Mouse (Mus musculus) forebrain, embryonic 10.5 days (tissue): ENCODE data around the gene Spata6. TPM values are rescaled to one million over a fixed set of nuclear protein-coding genes. Genes with fewer than 3 reads are reported as not detected.

Source experiments
- DNase-seq: peaks from one replicate; pipeline ENCODE4 v3.0.0-alpha.2; 2017; ENCODE audit warnings: low spot score; ENCODE audit errors: extremely low spot score
- H3K27ac ChIP-seq: fragments of 300-500 bp; sonication (generic); 2 replicates; pipeline ENCODE4 v1.5.1; 2016; ENCODE audit warnings: mild to moderate bottlenecking
- H3K27me3 ChIP-seq: fragments of 300-500 bp; sonication (generic); 2 replicates; pipeline ENCODE4 v1.6.1; 2016; ENCODE audit warnings: mild to moderate bottlenecking; ENCODE audit not compliant: poor library complexity, severe bottlenecking
- H3K36me3 ChIP-seq: fragments of 300-500 bp; sonication (generic); replicated peaks from 2 replicates; pipeline ENCODE4 v1.6.1; 2016; ENCODE audit warnings: mild to moderate bottlenecking, moderate library complexity
- H3K4me1 ChIP-seq: fragments of 300-500 bp; sonication (generic); 2 replicates; pipeline ENCODE4 v1.6.1; 2016
- H3K4me3 ChIP-seq: fragments of 300-500 bp; sonication (generic); 2 replicates; pipeline ENCODE4 v1.5.1; 2016; ENCODE audit warnings: mild to moderate bottlenecking, moderate library complexity
- H3K9me3 ChIP-seq: fragments of 300-500 bp; sonication (generic); 2 replicates; pipeline ENCODE4 v1.6.1; 2016; ENCODE audit warnings: mild to moderate bottlenecking, moderate library complexity
- WGBS: fragments of 180-500 bp; shearing (Covaris S2); methylation state at CpG from one replicate; pipeline ENCODE4 v1.1.7; 2016; 5-methylcytosine and 5-hydroxymethylcytosine counted together
- polyA plus RNA-seq: library from polyadenylated mRNA; unstranded; fragments of >200 nt; fragmentation: Nextera tagmentation; extraction: Ambion mirVana; gene quantifications from 2 replicates; pipeline ENCODE4 v1.2.1, GENCODE M21; 2016

Gene Spata6
- polyA plus RNA-seq, 1 experiment from 2014 or later: 30.7 TPM

- no peaks in the 10 kb centered on the region for H3K27me3 ChIP-seq
- H3K4me3 ChIP-seq: no peak overlapping the region
- no peaks in the 10 kb centered on the region for H3K36me3 ChIP-seq
- H3K4me1 ChIP-seq: no peaks in the 10 kb centered on the region
- no peaks in the 10 kb centered on the region for H3K9me3 ChIP-seq
- WGBS: 91% methylated on average over 2 of the region's 2 CpGs
- H3K27ac ChIP-seq: no peak overlapping the region
- no peak for DNase-seq
Observed at GRCm38 (mm10) chr4:111704126-111704525, 15.7 kb upstream of the Spata6 start.

- WGBS: 87% methylated on average over 3 of the region's 3 CpGs
- Histone ChIP-seq H3K4me3 (no peak overlapping the region), H3K9me3 (no peaks in the 10 kb centered on the region), H3K27ac (no peak overlapping the region), H3K4me1 (no peaks in the 10 kb centered on the region), H3K27me3 (no peaks in the 10 kb centered on the region), H3K36me3 (no peaks in the 10 kb centered on the region)
- DNase-seq: no peak
Observed at GRCm38 (mm10) chr4:111704975-111705374, 14.8 kb upstream of the Spata6 start.

- H3K27me3 ChIP-seq: no peaks in the 10 kb centered on the region
- no peaks in the 10 kb centered on the region for H3K9me3 ChIP-seq
- peaks cover 16% of the 10 kb centered on the region for H3K4me1 ChIP-seq
- no peaks in the 10 kb centered on the region; the same call in 1 of the 2 replicates for H3K36me3 ChIP-seq
- H3K27ac ChIP-seq: no peak overlapping the region
- WGBS: 75% methylated on average over 4 of the region's 4 CpGs
- no peak for DNase-seq
- peak overlapping the region; percentile 98 for H3K4me3 ChIP-seq
Observed at GRCm38 (mm10) chr4:111719296-111719695, 488 bp upstream of the Spata6 start.

GRCm38 (mm10) chr4:111720662-111721003, 849 bp downstream of the Spata6 start:
- H3K4me3 ChIP-seq: peak overlapping the region; percentile 98
- 18% methylated on average over 2 of the region's 2 CpGs for WGBS
- H3K27me3 ChIP-seq: no peaks in the 10 kb centered on the region
- H3K9me3 ChIP-seq: no peaks in the 10 kb centered on the region
- peaks cover 16% of the 10 kb centered on the region for H3K4me1 ChIP-seq
- no peak for DNase-seq
- peak overlapping the region; percentile 91 for H3K27ac ChIP-seq
- peaks cover 6% of the 10 kb centered on the region; the same call in 1 of the 2 replicates for H3K36me3 ChIP-seq

- DNase-seq: no peak
Observed at GRCm38 (mm10) chr4:111721121-111721840, 1.5 kb downstream of the Spata6 start.

GRCm38 (mm10) chr4:111737551-111737950, 17.8 kb downstream of the Spata6 start:
- Histone ChIP-seq H3K4me1 (no peaks in the 10 kb centered on the region), H3K27ac (no peak overlapping the region), H3K4me3 (no peak overlapping the region), H3K9me3 (no peaks in the 10 kb centered on the region), H3K36me3 (no peaks in the 10 kb centered on the region), H3K27me3 (no peaks in the 10 kb centered on the region)
- WGBS: 86% methylated on average over 1 of the region's 1 CpGs
- DNase-seq: no peak

More at GRCm38 (mm10) chr4:111721121-111721840, 1.5 kb downstream of the Spata6 start:
- WGBS: 32% methylated on average over 4 of the region's 4 CpGs
- H3K9me3 ChIP-seq: no peaks in the 10 kb centered on the region
- peaks cover 6% of the 10 kb centered on the region; the same call in 1 of the 2 replicates for H3K36me3 ChIP-seq
- H3K27ac ChIP-seq: peak overlapping the region; percentile 91
- peak overlapping the region; percentile 98 for H3K4me3 ChIP-seq
- no peaks in the 10 kb centered on the region for H3K27me3 ChIP-seq
- H3K4me1 ChIP-seq: peaks cover 16% of the 10 kb centered on the region

- WGBS: 27% methylated on average over 4 of the region's 4 CpGs
- no peaks in the 10 kb centered on the region for H3K36me3 ChIP-seq
- peaks cover 20% of the 10 kb centered on the region for H3K4me1 ChIP-seq
- H3K9me3 ChIP-seq: no peaks in the 10 kb centered on the region
- H3K4me3 ChIP-seq: no peak overlapping the region
- H3K27me3 ChIP-seq: no peaks in the 10 kb centered on the region; the same call in 1 of the 2 replicates
- H3K27ac ChIP-seq: no peak overlapping the region
- peak; percentile 23 for DNase-seq
Observed at GRCm38 (mm10) chr4:111780533-111780932, 60.7 kb downstream of the Spata6 start.

GRCm38 (mm10) chr4:111799892-111800291, 80.1 kb downstream of the Spata6 start:
- Histone ChIP-seq H3K4me3 (no peak overlapping the region), H3K4me1 (no peaks in the 10 kb centered on the region), H3K27me3 (no peaks in the 10 kb centered on the region), H3K9me3 (no peaks in the 10 kb centered on the region), H3K36me3 (no peaks in the 10 kb centered on the region), H3K27ac (no peak overlapping the region)
- DNase-seq: no peak
- 94% methylated on average over 3 of the region's 3 CpGs for WGBS

GRCm38 (mm10) chr4:111803164-111803563, 83.4 kb downstream of the Spata6 start:
- Histone ChIP-seq H3K9me3 (no peaks in the 10 kb centered on the region), H3K27me3 (no peaks in the 10 kb centered on the region), H3K27ac (no peak overlapping the region), H3K4me3 (no peak overlapping the region), H3K4me1 (no peaks in the 10 kb centered on the region), H3K36me3 (no peaks in the 10 kb centered on the region)
- 96% methylated on average over 2 of the region's 2 CpGs for WGBS
- DNase-seq: no peak

GRCm38 (mm10) chr4:111817478-111817877, 97.7 kb downstream of the Spata6 start:
- no peak overlapping the region for H3K4me3 ChIP-seq
- no peaks in the 10 kb centered on the region for H3K27me3 ChIP-seq
- no peaks in the 10 kb centered on the region for H3K9me3 ChIP-seq
- H3K4me1 ChIP-seq: no peaks in the 10 kb centered on the region
- H3K36me3 ChIP-seq: no peaks in the 10 kb centered on the region
- no peak for DNase-seq
- H3K27ac ChIP-seq: no peak overlapping the region
- WGBS: 57% methylated on average over 4 of the region's 4 CpGs

GRCm38 (mm10) chr4:111838882-111839281, 119.1 kb downstream of the Spata6 start:
- no peak overlapping the region for H3K4me3 ChIP-seq
- H3K4me1 ChIP-seq: no peaks in the 10 kb centered on the region
- DNase-seq: no peak
- 96% methylated on average over 6 of the region's 6 CpGs for WGBS
- H3K36me3 ChIP-seq: no peaks in the 10 kb centered on the region
- H3K27ac ChIP-seq: no peak overlapping the region
- no peaks in the 10 kb centered on the region for H3K27me3 ChIP-seq
- no peaks in the 10 kb centered on the region for H3K9me3 ChIP-seq

- no peak for DNase-seq
- Histone ChIP-seq H3K27me3 (no peaks in the 10 kb centered on the region), H3K27ac (no peak overlapping the region), H3K36me3 (no peaks in the 10 kb centered on the region), H3K9me3 (no peaks in the 10 kb centered on the region), H3K4me3 (no peak overlapping the region), H3K4me1 (no peaks in the 10 kb centered on the region)
Observed at GRCm38 (mm10) chr4:111852626-111853025, 132.8 kb downstream of the Spata6 start.

GRCm38 (mm10) chr4:111866701-111867100, 146.9 kb downstream of the Spata6 start:
- Histone ChIP-seq H3K4me3 (no peak overlapping the region), H3K4me1 (no peaks in the 10 kb centered on the region), H3K27me3 (no peaks in the 10 kb centered on the region), H3K9me3 (no peaks in the 10 kb centered on the region), H3K27ac (no peak overlapping the region), H3K36me3 (no peaks in the 10 kb centered on the region)
- no peak for DNase-seq
- WGBS: 88% methylated on average over 5 of the region's 5 CpGs
